Mouse (Mus musculus): ENCODE measurements around the gene Btbd35f16. TPM values are rescaled to one million over a fixed set of nuclear protein-coding genes. Genes with fewer than 3 reads are reported as not detected.

The Btbd35f16 gene
- polyA plus RNA-seq (2012; rRNA removed): not detected in 2 replicates

DNA sequence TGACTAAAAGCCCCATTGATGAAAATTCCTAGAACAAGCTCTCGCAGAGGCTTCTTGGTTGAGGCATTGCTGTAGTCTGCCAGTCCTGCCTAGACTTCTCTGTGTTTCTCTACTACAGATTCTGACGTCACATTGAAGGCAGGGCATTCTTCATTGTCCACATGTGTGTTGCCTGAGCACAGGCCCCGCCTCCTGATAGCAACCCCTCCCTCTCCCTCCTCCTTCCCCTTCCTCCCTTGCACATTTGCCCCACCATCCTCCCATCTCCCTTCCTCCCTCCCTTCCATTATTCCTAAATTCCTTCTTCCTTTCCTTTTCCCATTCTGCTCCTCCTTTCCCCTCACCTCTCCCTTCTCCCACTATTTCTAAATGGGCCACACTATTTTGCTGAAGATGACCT lies at the start of gene Btbd35f16:
TSS of gene Btbd35f16 (minus strand) at position 101 of the 400 bp plus-strand sequence.

Other genes with a start within 250 kb of the Btbd35f16 start
- gene Btbd35f10, start 204.1 kb downstream of the Btbd35f16 start, polyA plus RNA-seq (2012; rRNA removed): not detected in 2 replicates
- gene Btbd35f3, start 80.7 kb upstream of the Btbd35f16 start, polyA plus RNA-seq (2012; rRNA removed): not detected in 2 replicates
- gene Btbd35f28, start 239.6 kb upstream of the Btbd35f16 start, polyA plus RNA-seq (2012; rRNA removed): not detected in 2 replicates

All from central nervous system, embryonic 18 days (tissue).